Mouse (Mus musculus): ENCODE results near the gene Dnaja3.

DNA sequence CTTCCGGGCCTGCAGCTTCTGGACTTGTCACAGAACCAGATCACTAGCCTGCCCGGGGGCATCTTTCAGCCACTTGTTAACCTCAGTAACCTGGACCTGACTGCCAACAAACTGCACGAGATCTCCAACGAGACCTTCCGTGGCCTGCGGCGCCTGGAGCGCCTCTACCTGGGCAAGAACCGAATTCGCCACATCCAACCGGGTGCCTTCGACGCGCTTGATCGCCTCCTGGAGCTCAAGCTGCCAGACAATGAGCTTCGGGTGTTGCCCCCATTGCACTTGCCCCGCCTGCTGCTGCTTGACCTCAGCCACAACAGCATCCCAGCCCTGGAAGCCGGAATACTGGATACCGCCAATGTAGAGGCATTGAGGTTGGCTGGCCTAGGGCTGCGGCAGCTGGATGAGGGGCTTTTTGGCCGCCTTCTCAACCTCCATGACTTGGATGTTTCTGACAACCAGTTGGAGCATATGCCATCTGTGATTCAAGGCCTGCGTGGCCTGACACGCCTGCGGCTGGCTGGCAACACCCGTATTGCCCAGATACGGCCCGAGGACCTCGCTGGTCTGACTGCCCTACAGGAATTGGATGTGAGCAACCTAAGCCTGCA lies 8.7 kb downstream of the Dnaja3 start:
- TF ChIP-seq CTCF (IDR thresholded peaks at IDR 0.05; ENCODE audit: control insufficient read depth, insufficient read depth, insufficient read length) (no peak), MYOD1 (IDR thresholded peaks at IDR 0.05; ENCODE audit: control insufficient read depth, insufficient read length, low read depth) (no peak), MAX (IDR thresholded peaks at IDR 0.05) (no peak), USF1 (IDR thresholded peaks at IDR 0.05; ENCODE audit: low read depth) (no peak), MYOG (IDR thresholded peaks at IDR 0.05; ENCODE audit: control insufficient read depth, extremely low read depth, insufficient read length) (no peak)

All from C2C12 (cell line).